Mouse (Mus musculus) liver, embryonic 14.5 days (tissue): Measurements from ENCODE around the gene Plcb4. TPM values are rescaled to one million over a fixed set of nuclear protein-coding genes. Genes with fewer than 3 reads are reported as not detected.
A peak's percentile ranks its signal among the peaks of the same experiment; 100 is the strongest.

Experiments
- ATAC-seq: fragments of 200-750 bp; cut with Nextera tagmentation; 2 replicates; pipeline ENCODE4 v1.8.0; 2017; ENCODE audit warnings: moderate number of reproducible peaks, mild to moderate bottlenecking, moderate library complexity; ENCODE audit not compliant: insufficient read depth
- DNase-seq, 3 experiments: peaks; one replicate each; pipeline ENCODE4 v3.0.0-alpha.2; 2012 to 2013; ENCODE audit warnings: low read depth in 3 of 3, low spot score in 3 of 3
- H3K27ac ChIP-seq: fragments of 300-500 bp; sonication (generic); 2 replicates; pipeline ENCODE4 v1.5.1; 2014; ENCODE audit warnings: moderate library complexity, mild to moderate bottlenecking, control low read depth, inconsistent platforms
- H3K27me3 ChIP-seq: fragments of 300-500 bp; sonication (generic); 2 replicates; pipeline ENCODE4 v1.6.1; 2014; ENCODE audit warnings: mild to moderate bottlenecking, low read length, moderate library complexity; ENCODE audit not compliant: control insufficient read depth, insufficient read depth
- H3K36me3 ChIP-seq: fragments of 300-500 bp; sonication (generic); replicated peaks from 2 replicates; pipeline ENCODE4 v1.6.1; 2014; ENCODE audit warnings: low read depth; ENCODE audit not compliant: control insufficient read depth, insufficient read depth
- H3K4me1 ChIP-seq, 2 experiments: fragments of 200-500 bp in 1 of 2; fragments of 300-500 bp in 1 of 2; sonication (generic) in 1 of 2; replicated peaks; 2 replicates each; pipeline ENCODE4 v1.6.1; 2012 to 2014; ENCODE audit warnings: antibody characterized with exemption in 1 of 2, inconsistent platforms in 1 of 2, low read length in 1 of 2; ENCODE audit not compliant: control insufficient read depth in 2 of 2, insufficient read depth in 2 of 2
- H3K4me2 ChIP-seq: fragments of 300-500 bp; sonication (generic); 2 replicates; pipeline ENCODE4 v1.6.1; 2014; ENCODE audit warnings: low read depth, mild to moderate bottlenecking, control low read depth, moderate library complexity
- H3K4me3 ChIP-seq, 2 experiments: fragments of 200-500 bp in 1 of 2; fragments of 300-500 bp in 1 of 2; sonication (generic) in 1 of 2; 2 replicates each; pipeline ENCODE4 v1.5.1; 2012 to 2014; ENCODE audit warnings: low read depth in 2 of 2, low read length in 2 of 2, mild to moderate bottlenecking in 2 of 2, control low read depth in 1 of 2, inconsistent platforms in 1 of 2, moderate library complexity in 1 of 2; ENCODE audit not compliant: insufficient read depth in 1 of 2
- H3K9ac ChIP-seq: fragments of 300-500 bp; sonication (generic); replicated peaks from 2 replicates; pipeline ENCODE4 v1.6.1; 2014; ENCODE audit warnings: mild to moderate bottlenecking, control low read depth, moderate library complexity
- H3K9me3 ChIP-seq: fragments of 300-500 bp; sonication (generic); 2 replicates; pipeline ENCODE4 v1.6.1; 2016; ENCODE audit warnings: low read length, mixed read lengths; ENCODE audit not compliant: control insufficient read depth
- CTCF ChIP-seq: IDR thresholded peaks from 2 replicates; pipeline ENCODE4 v1.5.1; 2016; ENCODE audit warnings: antibody characterized with exemption, low read depth, control low read depth
- EP300 ChIP-seq: IDR thresholded peaks from 2 replicates; pipeline ENCODE4 v1.6.1; 2016; ENCODE audit warnings: antibody characterized with exemption, low read depth
- WGBS: fragments of 180-500 bp; shearing (Covaris S2); extraction: QIAGEN DNeasy Blood & Tissue Kit; methylation state at CpG from one replicate; pipeline ENCODE4 v1.1.7; 2014; ENCODE audit not compliant: insufficient replicate concordance; 5-methylcytosine and 5-hydroxymethylcytosine counted together
- polyA plus RNA-seq, 2 experiments: library from polyadenylated mRNA; depleted of rRNA in 1 of 2; stranded (reverse) in 1 of 2; unstranded in 1 of 2; fragments of >200 nt; fragmentation: Nextera tagmentation in 1 of 2; extraction: Ambion mirVana in 1 of 2; gene quantifications; 2 replicates each; pipeline versions ENCODE4 v1.2.1 to v1.2.3; 2012 to 2014

Plcb4 gene
- polyA plus RNA-seq, 2 experiments = 1.9 to 2.3 TPM

- no peak overlapping the region for H3K9ac ChIP-seq
- no peaks in the 10 kb centered on the region for H3K36me3 ChIP-seq
- H3K27me3 ChIP-seq = no peaks in the 10 kb centered on the region
- 49% methylated on average over 7 of the region's 7 CpGs for WGBS
- H3K9me3 ChIP-seq = no peaks in the 10 kb centered on the region
- ATAC-seq = no peak
- no peak overlapping the region for H3K4me3 ChIP-seq
- no peak overlapping the region for H3K27ac ChIP-seq
- no peak for TF ChIP-seq EP300
- TF ChIP-seq CTCF = no peak
- no peak for DNase-seq
- peaks cover 0 to 20% of the 10 kb centered on the region in 2 experiments; a peak in 2 of 4 replicates for H3K4me1 ChIP-seq
- no peak overlapping the region for H3K4me2 ChIP-seq
Observed at GRCm38 (mm10) chr2:135884534-135885180, 225.8 kb downstream of the Plcb4 start.

GRCm38 (mm10) chr2:135885607-135886006, 226.8 kb downstream of the Plcb4 start:
- Histone ChIP-seq H3K36me3 (no peaks in the 10 kb centered on the region), H3K9me3 (no peaks in the 10 kb centered on the region), H3K4me1 (peaks cover 0 to 16% of the 10 kb centered on the region in 2 experiments; a peak in 2 of 4 replicates), H3K9ac (no peak overlapping the region), H3K27me3 (no peaks in the 10 kb centered on the region), H3K27ac (no peak overlapping the region), H3K4me2 (no peak overlapping the region), H3K4me3 (no peak overlapping the region)
- DNase-seq (no peak), ATAC-seq (no peak)
- no peak for TF ChIP-seq EP300
- TF ChIP-seq CTCF = no peak
- 53% methylated on average over 6 of the region's 6 CpGs for WGBS

- no peak overlapping the region for H3K27ac ChIP-seq
- WGBS = 32% methylated on average over 9 of the region's 9 CpGs
- ATAC-seq (no peak), DNase-seq (no peak)
- H3K9ac ChIP-seq = no peak overlapping the region
- H3K27me3 ChIP-seq = no peaks in the 10 kb centered on the region
- H3K36me3 ChIP-seq = no peaks in the 10 kb centered on the region
- H3K4me3 ChIP-seq = no peak overlapping the region
- peaks cover 0 to 16% of the 10 kb centered on the region in 2 experiments; a peak in 2 of 4 replicates for H3K4me1 ChIP-seq
- TF ChIP-seq EP300 = peak; percentile 42
- no peak for TF ChIP-seq CTCF
- no peaks in the 10 kb centered on the region for H3K9me3 ChIP-seq
- H3K4me2 ChIP-seq = no peak overlapping the region
Observed at GRCm38 (mm10) chr2:135886081-135886679, 227.4 kb downstream of the Plcb4 start.

DNA sequence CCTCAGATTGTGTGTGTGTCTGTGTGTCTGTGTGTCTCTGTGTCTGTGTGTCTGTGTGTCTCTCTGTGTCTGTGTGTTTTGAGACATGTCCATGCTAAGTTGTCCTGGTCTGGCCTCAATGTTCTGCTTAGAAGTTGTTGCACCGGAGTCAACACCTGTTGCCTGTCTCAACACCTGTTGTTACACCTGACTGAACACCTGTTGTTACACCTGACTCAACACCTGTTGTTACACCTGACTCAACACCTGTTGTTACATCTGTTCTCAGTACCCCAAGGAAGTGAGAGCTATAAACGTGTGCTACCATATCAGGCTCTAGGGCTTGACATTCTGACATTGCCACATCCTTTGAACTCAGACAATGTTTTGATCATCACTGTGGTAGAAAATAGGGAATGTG, 229.0 kb downstream of the Plcb4 start:
- no peak for TF ChIP-seq EP300
- no peak for TF ChIP-seq CTCF
- no peak for DNase-seq
- H3K27ac ChIP-seq = no peak overlapping the region
- H3K4me3 ChIP-seq = no peak overlapping the region
- H3K36me3 ChIP-seq = no peaks in the 10 kb centered on the region
- H3K4me1 ChIP-seq = peaks cover 0 to 16% of the 10 kb centered on the region in 2 experiments; a peak in 2 of 4 replicates
- WGBS = 48% methylated on average over 2 of the region's 2 CpGs
- no peaks in the 10 kb centered on the region for H3K9me3 ChIP-seq
- no peak for ATAC-seq
- H3K9ac ChIP-seq = no peak overlapping the region
- H3K4me2 ChIP-seq = no peak overlapping the region
- no peaks in the 10 kb centered on the region for H3K27me3 ChIP-seq

GRCm38 (mm10) chr2:135888206-135888605, 229.4 kb downstream of the Plcb4 start:
- Histone ChIP-seq H3K4me2 (no peak overlapping the region), H3K27me3 (no peaks in the 10 kb centered on the region), H3K27ac (no peak overlapping the region), H3K9ac (no peak overlapping the region), H3K4me1 (peaks cover 0 to 16% of the 10 kb centered on the region in 2 experiments; a peak in 2 of 4 replicates), H3K4me3 (no peak overlapping the region), H3K9me3 (no peaks in the 10 kb centered on the region), H3K36me3 (no peaks in the 10 kb centered on the region)
- WGBS = 30% methylated on average over 4 of the region's 4 CpGs
- ATAC-seq = no peak
- TF ChIP-seq EP300 = no peak
- no peak for TF ChIP-seq CTCF
- DNase-seq = no peak
